ENCODE assay signal across 17 mouse cellular contexts in the genomic region with DNA sequence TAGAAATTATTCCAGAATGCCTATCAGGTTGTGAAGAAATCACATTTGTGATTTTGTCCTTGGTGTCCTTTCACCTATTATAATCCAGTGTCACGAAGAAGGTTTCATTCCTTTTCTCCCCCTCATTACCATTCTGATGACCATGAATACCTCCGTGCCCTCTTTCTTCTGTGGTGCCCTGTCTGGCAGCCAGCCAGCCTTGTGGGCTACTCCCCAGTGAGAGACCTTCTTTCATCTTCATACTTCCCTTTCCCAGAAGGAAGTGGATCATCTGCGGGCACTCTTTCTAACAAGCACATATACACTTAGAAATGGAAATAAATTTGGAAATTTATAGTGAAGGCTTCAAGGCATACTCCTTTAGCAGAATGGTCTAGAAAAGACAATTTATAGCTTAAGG. TPM values are rescaled to one million over a fixed set of nuclear protein-coding genes. Genes with fewer than 3 reads are reported as not detected.
"Had no signal": no experiment of that assay in that cellular context is flagged by ENCODE, and none has a peak within 500 bp of the region (broad histone marks: within the 10 kb centered on the region; RNA-seq: fewer than 3 reads in every experiment).

No protein-coding gene starts in this region.

- H3K9me3 ChIP-seq: kidney, embryonic 15.5 days; liver, embryonic 13.5 days; midbrain, embryonic 13.5 days; stomach, embryonic 15.5 days had no signal

- ATAC-seq: midbrain, embryonic 13.5 days had no signal

- H3K27me3 ChIP-seq: kidney, embryonic 15.5 days; liver, embryonic 13.5 days; midbrain, embryonic 13.5 days; stomach, embryonic 15.5 days had no signal

- H3K4me3 ChIP-seq: kidney, embryonic 15.5 days; left cerebral cortex, adult 2 months; liver, embryonic 13.5 days; midbrain, embryonic 13.5 days; stomach, embryonic 15.5 days had no signal

- H3K4me1 ChIP-seq: kidney, embryonic 15.5 days; liver, embryonic 13.5 days; stomach, embryonic 15.5 days had no signal

- H3K9ac ChIP-seq: kidney, embryonic 15.5 days; liver, embryonic 13.5 days; midbrain, embryonic 13.5 days; stomach, embryonic 15.5 days had no signal

- DNase-seq: kidney, adult 8-10 months; kidney, postnatal 10 days; kidney, postnatal 36 days; layer of hippocampus, postnatal 36 days; liver, embryonic 13.5 days; lung, adult 2 months; lung, postnatal 14 days; right cerebral cortex, postnatal 25 days; spleen, adult 18-20 months; thymus, adult 2 months; thymus, postnatal 14 days; thymus, postnatal 4 days had no signal

- H3K36me3 ChIP-seq: kidney, embryonic 15.5 days; liver, embryonic 13.5 days; midbrain, embryonic 13.5 days; stomach, embryonic 15.5 days had no signal

- H3K4me2 ChIP-seq: kidney, embryonic 15.5 days; liver, embryonic 13.5 days; midbrain, embryonic 13.5 days; stomach, embryonic 15.5 days had no signal

- H3K27ac ChIP-seq: kidney, embryonic 15.5 days; left cerebral cortex, adult 2 months; liver, embryonic 13.5 days; macrophage; midbrain, embryonic 13.5 days; stomach, embryonic 15.5 days had no signal

RNA-seq across cellular contexts. Expression of a gene that starts 26.7 kb away (rescaled TPM):
- polyA plus RNA-seq: macrophage had no signal
